Mouse (Mus musculus): ENCODE measurements around the gene Ebna1bp2. TPM values are rescaled to one million over a fixed set of nuclear protein-coding genes. Genes with fewer than 3 reads are reported as not detected.

Gene Ebna1bp2
- total RNA-seq, 2 experiments from 2014 or later = 61.3 to 62.9 TPM

Other genes with a start within 250 kb of the Ebna1bp2 start
- gene Szt2, start 211.5 kb upstream of the Ebna1bp2 start, total RNA-seq (2021) = 10 to 100 TPM; 33.5 to 42.2 TPM
- gene Med8, start 211.5 kb upstream of the Ebna1bp2 start, total RNA-seq (2021) = 10 to 100 TPM; 75.8 to 80.1 TPM
- gene Elovl1, start 192.7 kb upstream of the Ebna1bp2 start, total RNA-seq (2021) = 10 to 100 TPM; 16.4 to 17.7 TPM
- 1 to 10 TPM; 5.0 to 6.3 TPM for gene Cdc20, start 183.4 kb upstream of the Ebna1bp2 start, total RNA-seq (2021)
- under 1 TPM in 1 of 2 experiments, not detected in 1; 0.16 TPM for gene Mpl, start 163.3 kb upstream of the Ebna1bp2 start, total RNA-seq (2021)
- 10 to 100 TPM; 15.3 to 16.2 TPM for gene Tie1, start 130.7 kb upstream of the Ebna1bp2 start, total RNA-seq (2021)
- gene 2610528J11Rik, start 93.8 kb upstream of the Ebna1bp2 start, total RNA-seq (2021) = not detected
- 1 to 10 TPM in 1 of 2 experiments, under 1 TPM in 1; 0.58 to 1.2 TPM for gene Tmem125, start 76.8 kb upstream of the Ebna1bp2 start, total RNA-seq (2021)
- gene Cfap57, start within 50 bp of the Ebna1bp2 start, total RNA-seq (2021) = 1 to 10 TPM in 1 of 2 experiments, under 1 TPM in 1; 0.80 to 1.0 TPM
- gene Olfr62, start 38.2 kb downstream of the Ebna1bp2 start, total RNA-seq (2021) = not detected
- not detected for gene Olfr1342, start 72.0 kb downstream of the Ebna1bp2 start, total RNA-seq (2021)
- not detected for gene Olfr1341, start 82.7 kb downstream of the Ebna1bp2 start, total RNA-seq (2021)
- gene Olfr1340, start 99.3 kb downstream of the Ebna1bp2 start, total RNA-seq (2021) = not detected
- gene Olfr1339, start 111.4 kb downstream of the Ebna1bp2 start, total RNA-seq (2021) = not detected
- gene Olfr1338, start 137.9 kb downstream of the Ebna1bp2 start, total RNA-seq (2021) = not detected
- gene Olfr1337, start 161.8 kb downstream of the Ebna1bp2 start, total RNA-seq (2021) = not detected
- not detected for gene Olfr1335, start 189.1 kb downstream of the Ebna1bp2 start, total RNA-seq (2021)
- not detected for gene Olfr1333, start 215.5 kb downstream of the Ebna1bp2 start, total RNA-seq (2021)
- gene Olfr1331, start 243.8 kb downstream of the Ebna1bp2 start, total RNA-seq (2021) = not detected

Data from layer of hippocampus, postnatal 10 days (tissue).